Mouse (Mus musculus) neural tube, embryonic 12.5 days (tissue): ENCODE data around the gene Zfp869. TPM values are rescaled to one million over a fixed set of nuclear protein-coding genes. Genes with fewer than 3 reads are reported as not detected.
A peak's percentile ranks its signal among the peaks of the same experiment; 100 is the strongest.
"Not testable (repeated sequence)": the region's sequence is repeated elsewhere in the genome, so short reads cannot be mapped to it uniquely, and the experiment has no call there.

Source experiments
- ATAC-seq: fragments of 200-750 bp; cut with Nextera tagmentation; 2 replicates; pipeline ENCODE4 v1.8.0; 2017; ENCODE audit warnings: low read depth, mild to moderate bottlenecking, moderate TSS enrichment, moderate library complexity; ENCODE audit not compliant: low FRiP score
- H3K27ac ChIP-seq: fragments of 300-500 bp; sonication (generic); 2 replicates; pipeline ENCODE4 v1.5.1; 2016
- H3K27me3 ChIP-seq: fragments of 300-500 bp; sonication (generic); replicated peaks from 2 replicates; pipeline ENCODE4 v1.6.1; 2016; ENCODE audit warnings: mild to moderate bottlenecking
- H3K36me3 ChIP-seq: fragments of 300-500 bp; sonication (generic); 2 replicates; pipeline ENCODE4 v1.6.1; 2016; ENCODE audit warnings: mild to moderate bottlenecking
- H3K4me1 ChIP-seq: fragments of 300-500 bp; sonication (generic); 2 replicates; pipeline ENCODE4 v1.6.1; 2016
- H3K4me2 ChIP-seq: fragments of 300-500 bp; sonication (generic); replicated peaks from 2 replicates; pipeline ENCODE4 v1.6.1; 2016; ENCODE audit warnings: mild to moderate bottlenecking
- H3K4me3 ChIP-seq: fragments of 300-500 bp; sonication (generic); 2 replicates; pipeline ENCODE4 v1.5.1; 2016
- H3K9ac ChIP-seq: fragments of 300-500 bp; sonication (generic); 2 replicates; pipeline ENCODE4 v1.6.1; 2016; ENCODE audit warnings: mild to moderate bottlenecking
- H3K9me3 ChIP-seq: fragments of 300-500 bp; sonication (generic); 2 replicates; pipeline ENCODE4 v1.6.1; 2016; ENCODE audit warnings: mild to moderate bottlenecking
- WGBS: fragments of 180-500 bp; shearing (Covaris S2); methylation state at CpG from one replicate; pipeline ENCODE4 v1.1.7; 2016; 5-methylcytosine and 5-hydroxymethylcytosine counted together
- polyA plus RNA-seq: library from polyadenylated mRNA; unstranded; fragments of >200 nt; fragmentation: Nextera tagmentation; extraction: Ambion mirVana; gene quantifications from 2 replicates; pipeline ENCODE4 v1.2.1, GENCODE M21; 2016

Zfp869 gene
- polyA plus RNA-seq = 27.2 and 27.7 TPM in 2 replicates

DNA sequence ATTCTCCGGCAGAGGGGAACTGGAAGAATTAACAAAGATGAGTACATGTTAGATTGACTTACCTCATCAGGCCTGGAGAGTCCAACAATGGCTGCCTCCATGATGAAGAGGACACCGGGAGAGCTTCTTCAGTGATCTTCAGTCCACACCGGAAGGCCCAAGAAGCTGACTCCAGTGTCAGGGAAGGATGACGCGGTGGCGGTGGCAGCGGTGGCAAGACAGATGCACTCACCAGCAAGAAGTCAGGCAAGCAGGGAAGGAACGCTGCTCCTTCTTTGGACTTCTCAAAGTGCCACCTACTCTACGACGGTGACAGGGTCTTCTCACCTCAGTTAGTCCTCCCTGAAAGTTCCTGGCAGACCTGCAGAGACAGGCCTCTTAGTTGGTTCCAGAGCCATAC lies at the start of gene Zfp869:
Gene Zfp869, minus strand, starts transcription at position 101 of the 400 bp plus-strand sequence.
- not testable (repeated sequence) for H3K9me3 ChIP-seq, ATAC-seq, H3K4me3 ChIP-seq, H3K4me2 ChIP-seq, H3K27ac ChIP-seq, H3K27me3 ChIP-seq, H3K9ac ChIP-seq, H3K4me1 ChIP-seq
- 93% methylated on average over 10 of the region's 10 CpGs for WGBS
- H3K36me3 ChIP-seq = peaks cover 59% of the 10 kb centered on the region

DNA sequence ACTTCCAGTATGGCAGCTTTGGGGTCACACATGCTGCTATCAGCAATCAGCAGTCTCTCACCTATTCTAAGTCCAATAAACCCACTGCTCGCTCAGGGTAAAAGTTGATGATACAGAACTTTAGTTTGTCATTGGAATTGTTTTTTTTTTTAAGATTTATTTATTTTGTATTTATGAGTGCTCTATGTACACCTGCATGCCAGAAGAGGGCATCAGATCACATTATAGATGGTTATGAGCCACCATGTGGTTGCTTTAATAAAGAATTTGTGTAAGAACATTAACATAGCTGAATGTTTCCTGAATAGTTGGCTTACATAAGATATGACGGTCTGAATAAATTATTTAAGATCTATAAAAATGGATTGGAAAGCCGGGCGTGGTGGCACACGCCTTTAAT lies 47.8 kb upstream of the Zfp869 start:
- no peaks in the 10 kb centered on the region for H3K9me3 ChIP-seq
- H3K4me2 ChIP-seq = no peak overlapping the region
- H3K36me3 ChIP-seq = peaks cover 38% of the 10 kb centered on the region
- H3K4me3 ChIP-seq = no peak overlapping the region
- H3K9ac ChIP-seq = no peak overlapping the region
- ATAC-seq = no peak
- no peaks in the 10 kb centered on the region for H3K4me1 ChIP-seq
- no peaks in the 10 kb centered on the region for H3K27me3 ChIP-seq
- no peak overlapping the region for H3K27ac ChIP-seq
- WGBS = 93% methylated on average over 5 of the region's 5 CpGs

DNA sequence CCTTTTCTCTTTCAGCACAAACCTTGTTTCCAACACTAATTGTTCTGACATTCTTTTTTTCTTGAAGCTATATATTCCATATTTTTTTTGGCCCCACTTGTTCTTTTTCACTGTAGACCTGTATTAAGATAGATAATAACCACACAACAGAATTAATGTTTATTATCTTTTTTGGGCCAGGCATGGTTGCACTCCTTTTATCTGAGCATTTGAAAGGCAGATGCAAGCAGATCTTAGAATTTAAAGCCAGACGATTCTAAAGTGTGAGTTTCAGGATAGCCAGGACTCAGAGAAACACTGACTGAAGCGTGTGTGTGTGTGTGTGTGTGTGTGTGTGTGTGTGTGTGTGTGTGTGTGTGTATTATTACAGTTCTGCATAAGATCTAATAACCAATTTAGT lies 41.9 kb upstream of the Zfp869 start:
- WGBS = 94% methylated on average over 2 of the region's 2 CpGs
- no peak overlapping the region for H3K27ac ChIP-seq
- H3K4me3 ChIP-seq = no peak overlapping the region
- ATAC-seq = no peak
- peaks cover 14% of the 10 kb centered on the region for H3K36me3 ChIP-seq
- H3K4me2 ChIP-seq = no peak overlapping the region
- H3K4me1 ChIP-seq = peaks cover 8% of the 10 kb centered on the region
- H3K27me3 ChIP-seq = no peaks in the 10 kb centered on the region
- H3K9ac ChIP-seq = no peak overlapping the region
- no peaks in the 10 kb centered on the region for H3K9me3 ChIP-seq

DNA sequence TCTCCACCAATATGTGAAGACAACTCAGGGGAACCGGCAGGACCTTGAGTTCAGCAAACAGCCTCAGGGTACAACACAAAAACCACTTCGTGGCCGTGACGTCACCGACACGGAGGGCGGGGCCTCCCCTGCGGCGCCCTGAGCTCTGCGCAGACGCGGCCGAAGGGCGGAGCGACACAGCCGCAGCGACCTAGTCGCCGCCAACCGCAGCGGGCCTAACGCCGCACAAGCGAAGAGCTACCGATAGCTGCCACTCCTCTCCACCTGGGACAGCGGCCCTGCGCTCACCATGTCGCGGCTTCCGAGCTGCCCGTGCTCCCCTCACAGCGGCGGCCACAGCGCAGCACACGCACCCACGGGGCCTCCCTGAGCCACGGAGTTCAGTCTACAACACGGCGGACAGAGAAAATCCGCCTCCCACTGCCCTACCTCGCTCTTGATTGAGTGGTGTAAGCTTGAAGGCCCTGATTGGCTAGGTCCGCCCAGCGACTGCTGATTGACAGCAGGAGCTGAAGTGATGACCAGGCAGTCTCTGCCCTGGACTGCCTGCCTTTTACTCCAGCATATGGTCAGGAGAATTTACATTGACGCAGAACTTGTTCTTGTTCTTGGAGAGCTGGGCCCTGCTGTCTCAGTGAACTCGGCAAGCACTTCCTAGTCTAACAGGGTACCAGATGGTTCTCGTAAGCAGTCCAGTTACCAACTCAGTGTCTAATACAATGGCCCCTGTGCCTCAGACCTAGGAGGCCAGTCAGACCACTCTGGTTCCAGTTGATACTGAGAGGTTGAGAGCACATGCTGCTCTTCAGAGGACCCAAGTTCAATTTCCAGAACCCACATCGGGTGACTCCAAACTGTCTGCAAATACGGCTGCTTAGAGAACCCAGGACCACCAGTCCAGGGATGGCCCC lies 39.3 kb upstream of the Zfp869 start, which contains the start of gene Zfp963:
Gene Zfp963, minus strand, starts transcription at position 427 of the 911 bp plus-strand sequence.
- peak within 1 kb of the TSS; percentile 86 for H3K9ac ChIP-seq
- H3K9me3 ChIP-seq = no peaks in the 10 kb centered on the region
- peak; percentile 98 for ATAC-seq
- H3K4me3 ChIP-seq = peak within 1 kb of the TSS; percentile 66
- 3% methylated on average over 48 of the region's 48 CpGs for WGBS
- peak within 1 kb of the TSS; percentile 62 for H3K4me2 ChIP-seq
- no peaks in the 10 kb centered on the region for H3K27me3 ChIP-seq
- peaks cover 8% of the 10 kb centered on the region for H3K4me1 ChIP-seq
- H3K27ac ChIP-seq = peak within 1 kb of the TSS; percentile 95
- H3K36me3 ChIP-seq = peaks cover 4% of the 10 kb centered on the region; the same call in 1 of the 2 replicates

DNA sequence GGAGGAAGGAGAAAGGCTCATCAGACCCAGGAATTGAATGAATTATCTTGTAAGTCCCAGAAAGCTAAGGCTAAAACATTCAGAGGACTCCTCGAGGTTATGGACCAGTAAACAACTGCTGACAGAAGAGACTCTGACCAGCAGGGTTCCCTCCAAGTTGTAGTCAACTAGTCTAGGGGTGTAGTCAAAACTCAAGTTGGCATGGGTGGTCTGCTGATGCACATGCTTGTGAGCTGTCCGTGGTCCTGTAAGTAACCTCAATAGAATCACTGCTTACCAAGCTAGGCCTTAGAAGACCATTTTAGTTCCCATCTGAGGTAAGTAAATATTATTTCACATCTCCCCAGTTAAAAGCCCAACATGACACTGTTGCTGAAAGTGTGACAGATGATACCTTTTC lies 30.7 kb upstream of the Zfp869 start:
- Histone ChIP-seq H3K27ac (no peak overlapping the region), H3K9ac (no peak overlapping the region), H3K4me3 (no peak overlapping the region), H3K36me3 (peaks cover 16% of the 10 kb centered on the region), H3K4me1 (no peaks in the 10 kb centered on the region), H3K27me3 (no peaks in the 10 kb centered on the region), H3K9me3 (no peaks in the 10 kb centered on the region), H3K4me2 (no peak overlapping the region)
- 87% methylated on average over 2 of the region's 2 CpGs for WGBS
- ATAC-seq = no peak

DNA sequence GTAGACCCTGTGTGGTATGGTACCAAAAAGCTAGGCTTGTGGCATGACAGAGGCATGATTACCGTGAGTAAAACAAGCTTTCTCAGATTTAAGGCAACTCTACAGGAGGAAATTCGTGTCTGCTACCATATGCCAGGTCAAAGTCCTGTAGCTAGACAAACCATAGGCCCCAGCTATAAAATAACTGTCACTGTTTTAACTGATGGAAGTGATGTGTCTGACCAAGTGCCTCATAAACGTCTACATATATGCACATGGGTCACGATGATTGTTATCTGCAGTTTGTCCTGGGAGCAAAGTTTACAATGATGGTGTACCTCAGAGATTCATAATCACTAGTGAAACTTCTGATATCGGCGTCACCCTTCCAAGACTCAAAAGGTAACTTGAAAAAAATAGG lies 30.2 kb upstream of the Zfp869 start:
- Histone ChIP-seq H3K4me2 (no peak overlapping the region), H3K27ac (no peak overlapping the region), H3K4me1 (no peaks in the 10 kb centered on the region), H3K36me3 (peaks cover 16% of the 10 kb centered on the region), H3K27me3 (no peaks in the 10 kb centered on the region), H3K9ac (no peak overlapping the region), H3K9me3 (no peaks in the 10 kb centered on the region), H3K4me3 (no peak overlapping the region)
- WGBS = 88% methylated on average over 6 of the region's 6 CpGs
- ATAC-seq = no peak

DNA sequence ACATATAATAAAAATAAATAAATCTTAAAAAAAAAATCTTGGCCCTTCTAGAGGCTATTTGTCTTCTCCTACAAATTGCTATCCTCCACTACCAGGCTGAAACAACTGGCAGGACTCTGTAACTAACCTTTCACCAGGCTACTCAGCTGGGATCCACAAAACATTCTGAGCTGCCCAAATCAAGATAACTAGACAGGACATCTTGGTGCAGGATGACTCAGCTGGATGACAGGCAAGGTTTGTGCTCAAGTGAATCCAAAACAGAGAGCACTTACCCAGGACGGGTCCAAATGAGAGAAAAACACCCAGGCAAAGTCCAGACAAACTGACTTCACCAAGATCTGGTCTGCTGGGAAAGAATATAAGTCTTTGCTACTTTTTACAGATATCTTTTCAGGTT lies 25.0 kb upstream of the Zfp869 start:
- H3K4me2 ChIP-seq = no peak overlapping the region
- no peak overlapping the region for H3K9ac ChIP-seq
- no peaks in the 10 kb centered on the region for H3K27me3 ChIP-seq
- H3K4me1 ChIP-seq = no peaks in the 10 kb centered on the region
- WGBS = 81% methylated on average over 1 of the region's 1 CpGs
- H3K27ac ChIP-seq = no peak overlapping the region
- H3K36me3 ChIP-seq = no peaks in the 10 kb centered on the region
- no peak overlapping the region for H3K4me3 ChIP-seq
- no peaks in the 10 kb centered on the region for H3K9me3 ChIP-seq
- ATAC-seq = no peak

DNA sequence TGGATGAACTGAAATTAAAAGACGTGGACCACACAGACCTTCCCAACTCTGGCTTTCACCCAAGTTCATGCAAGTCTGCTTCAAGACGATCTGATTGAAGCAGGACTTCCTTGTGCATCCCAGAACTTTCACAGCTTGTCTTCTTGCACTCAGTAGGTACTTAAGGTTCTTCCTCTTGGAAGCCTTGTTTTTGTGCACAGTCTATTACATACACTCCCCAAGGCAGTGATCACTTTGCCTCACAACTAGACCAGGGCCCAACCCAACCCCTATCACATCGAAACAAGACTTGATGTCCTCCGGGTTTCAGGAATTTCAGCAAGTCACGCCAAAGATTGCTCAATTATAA lies 6.7 kb upstream of the Zfp869 start:
- H3K27ac ChIP-seq = no peak overlapping the region
- ATAC-seq = peak; percentile 41
- H3K9me3 ChIP-seq = no peaks in the 10 kb centered on the region
- peak overlapping the region; percentile 51 for H3K4me2 ChIP-seq
- H3K4me1 ChIP-seq = peaks cover 7% of the 10 kb centered on the region
- H3K36me3 ChIP-seq = peaks cover 7% of the 10 kb centered on the region; the same call in 1 of the 2 replicates
- 46% methylated on average over 5 of the region's 5 CpGs for WGBS
- H3K4me3 ChIP-seq = peak overlapping the region; percentile 7; the same call in 1 of the 2 replicates
- H3K9ac ChIP-seq = no peak overlapping the region
- no peaks in the 10 kb centered on the region for H3K27me3 ChIP-seq

DNA sequence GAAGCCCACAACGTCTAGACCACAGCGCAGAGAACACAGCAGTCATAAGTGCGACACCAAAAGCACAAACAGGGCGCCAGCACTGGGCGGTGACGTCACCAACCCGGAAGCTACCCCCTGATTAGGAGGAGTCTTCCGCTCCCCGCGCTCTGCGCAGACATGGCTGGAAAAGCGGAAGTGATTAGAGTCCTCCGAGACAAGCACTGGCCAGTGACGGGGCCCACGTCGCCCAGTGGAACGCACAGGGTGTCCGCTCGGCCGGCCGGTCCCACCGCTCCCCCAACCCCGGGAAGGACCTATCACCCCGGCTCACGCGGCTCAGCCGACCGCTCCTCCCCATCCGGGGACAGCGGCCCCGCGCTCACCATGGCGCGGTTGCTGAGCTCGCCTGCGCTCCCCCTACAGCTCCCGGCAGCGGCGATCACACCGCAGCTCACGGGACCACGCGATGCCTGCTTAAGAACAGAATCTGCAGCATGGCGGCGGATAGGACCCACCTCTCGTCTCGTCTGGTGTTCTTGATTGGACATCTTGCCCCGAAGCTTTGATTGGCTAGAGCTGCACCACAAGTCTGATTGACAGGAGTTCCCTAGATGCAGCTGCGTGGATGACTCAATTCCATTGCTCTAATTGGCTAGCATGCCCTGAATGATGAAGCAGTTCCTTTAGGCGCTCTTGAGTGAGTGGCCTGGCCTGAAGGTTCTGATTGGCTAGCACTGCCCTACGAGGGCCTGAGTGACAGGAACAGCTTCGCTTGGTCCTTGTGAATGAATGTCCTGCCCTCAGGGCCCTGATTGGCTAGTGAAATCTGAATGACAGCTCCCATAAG lies 6.1 kb upstream of the Zfp869 start:
- under 1% methylated on average over 52 of the region's 52 CpGs for WGBS
- peak overlapping the region; percentile 96 for H3K9ac ChIP-seq

DNA sequence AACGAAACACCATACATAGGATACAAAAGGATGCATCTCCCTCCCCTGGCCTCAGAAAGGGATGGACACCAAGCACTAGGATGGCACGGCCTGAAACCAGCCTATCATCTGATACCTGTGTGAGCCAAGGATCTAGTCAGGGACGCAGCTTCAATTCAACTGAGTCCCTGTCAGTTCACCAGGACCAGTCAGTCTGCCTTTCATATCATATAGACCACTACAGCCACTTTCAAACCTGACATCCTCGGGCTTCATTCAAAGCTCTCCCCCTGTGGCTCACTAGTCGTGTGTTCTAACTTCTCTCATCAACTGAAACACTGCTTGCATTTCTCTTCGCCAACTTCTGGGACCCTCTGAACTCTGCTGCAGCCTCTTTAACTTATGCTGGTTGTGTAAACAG lies 4.8 kb upstream of the Zfp869 start:
- 0 out of 2 replicates have a peak overlapping the region, but pooled peaks have one; percentile 9 for H3K4me3 ChIP-seq

More for the DNA sequence above, 6.1 kb upstream of the Zfp869 start:
- Histone ChIP-seq H3K4me2 (peak overlapping the region; percentile 54), H3K27ac (peak overlapping the region; percentile 99), H3K27me3 (no peaks in the 10 kb centered on the region), H3K9me3 (no peaks in the 10 kb centered on the region), H3K36me3 (peaks cover 7% of the 10 kb centered on the region; the same call in 1 of the 2 replicates), H3K4me1 (peaks cover 7% of the 10 kb centered on the region), H3K4me3 (peak overlapping the region; percentile 85)
- peak; percentile 99 for ATAC-seq

DNA sequence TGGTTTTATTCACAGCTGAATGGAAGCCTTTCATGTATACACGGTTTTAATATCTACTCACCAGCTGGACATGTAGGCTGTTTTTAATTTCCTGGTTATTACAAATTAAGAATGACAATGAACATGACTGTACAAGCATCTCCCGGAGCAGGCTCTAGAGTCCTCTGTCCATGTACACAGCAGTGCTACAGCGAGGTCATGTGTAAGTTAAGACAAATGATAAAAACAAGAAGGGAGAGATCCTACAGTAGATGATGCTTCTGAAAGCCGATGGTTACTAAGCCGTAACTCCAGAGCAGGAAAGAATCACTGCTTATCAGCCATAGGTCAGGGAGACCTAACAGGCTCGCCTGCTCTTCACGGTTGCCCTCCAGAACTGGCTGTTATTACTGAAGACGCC lies 3.0 kb upstream of the Zfp869 start:
- no peaks in the 10 kb centered on the region for H3K27me3 ChIP-seq
- no peak overlapping the region for H3K4me2 ChIP-seq
- H3K36me3 ChIP-seq = peaks cover 30% of the 10 kb centered on the region
- H3K4me1 ChIP-seq = peaks cover 7% of the 10 kb centered on the region
- H3K4me3 ChIP-seq = no peak overlapping the region
- WGBS = 90% methylated on average over 8 of the region's 8 CpGs
- no peak overlapping the region for H3K27ac ChIP-seq
- H3K9me3 ChIP-seq = no peaks in the 10 kb centered on the region
- no peak for ATAC-seq
- no peak overlapping the region for H3K9ac ChIP-seq

More for the DNA sequence above, 4.8 kb upstream of the Zfp869 start:
- 86% methylated on average over 6 of the region's 6 CpGs for WGBS
- no peak overlapping the region for H3K9ac ChIP-seq
- H3K27ac ChIP-seq = no peak overlapping the region
- no peaks in the 10 kb centered on the region for H3K27me3 ChIP-seq
- H3K36me3 ChIP-seq = peaks cover 13% of the 10 kb centered on the region
- H3K9me3 ChIP-seq = no peaks in the 10 kb centered on the region
- no peak for ATAC-seq
- H3K4me2 ChIP-seq = peak overlapping the region; percentile 54
- H3K4me1 ChIP-seq = peaks cover 7% of the 10 kb centered on the region

DNA sequence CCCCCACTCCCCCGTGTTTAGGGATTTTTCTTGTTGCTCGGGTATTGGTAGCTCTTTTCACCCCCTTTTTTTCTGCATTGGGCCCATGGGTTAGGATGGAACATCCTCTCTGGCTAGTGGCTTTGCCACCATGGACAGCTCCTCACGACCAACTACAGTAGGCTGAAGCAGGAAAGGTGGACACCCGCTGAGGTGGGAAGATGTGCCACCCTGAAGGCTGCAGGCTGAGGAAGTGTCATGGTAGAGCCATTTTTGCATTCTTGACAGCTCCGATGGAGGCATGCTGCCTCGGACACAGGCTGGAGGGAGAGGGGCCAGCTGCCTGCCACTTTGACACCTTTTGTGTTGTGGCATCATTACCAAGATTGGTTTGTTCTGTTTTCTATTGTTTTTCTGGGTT lies 8.7 kb downstream of the Zfp869 start:
- Histone ChIP-seq H3K4me2 (no peak overlapping the region), H3K9ac (no peak overlapping the region), H3K27me3 (no peaks in the 10 kb centered on the region), H3K4me1 (no peaks in the 10 kb centered on the region), H3K4me3 (no peak overlapping the region), H3K9me3 (peaks cover 3% of the 10 kb centered on the region; the same call in 1 of the 2 replicates), H3K36me3 (peaks cover 40% of the 10 kb centered on the region), H3K27ac (no peak overlapping the region)
- no peak for ATAC-seq
- 75% methylated on average over 6 of the region's 6 CpGs for WGBS
